Mouse (Mus musculus): Measurements from ENCODE around the gene E330014E10Rik. TPM values are rescaled to one million over a fixed set of nuclear protein-coding genes. Genes with fewer than 3 reads are reported as not detected.
A peak's percentile ranks its signal among the peaks of the same experiment; 100 is the strongest.
"Not testable (repeated sequence)": the region's sequence is repeated elsewhere in the genome, so short reads cannot be mapped to it uniquely, and the experiment has no call there.

E330014E10Rik gene
- polyA plus RNA-seq (2015; fragmentation: Nextera tagmentation; extraction: Ambion mirVana): not detected in 2 replicates

GRCm38 (mm10) chr5:95775690-95776089, at the start of gene E330014E10Rik:
TSS of gene E330014E10Rik (plus strand) at chr5:95775990.
- H3K4me3 ChIP-seq (replicated peaks); H3K27ac ChIP-seq; H3K4me1 ChIP-seq (replicated peaks); H3K9me3 ChIP-seq; H3K9ac ChIP-seq; H3K4me2 ChIP-seq (replicated peaks); ATAC-seq; H3K27me3 ChIP-seq (replicated peaks); H3K36me3 ChIP-seq: not testable (repeated sequence)
- WGBS: no CpG with 5 or more reads among the region's 2 CpGs

GRCm38 (mm10) chr5:95736073-95736472, 39.7 kb upstream of the E330014E10Rik start, which contains the start of gene Gm7978:
TSS of gene Gm7978 (minus strand) at chr5:95736173.
- not testable (repeated sequence) for H3K36me3 ChIP-seq; H3K27me3 ChIP-seq (replicated peaks); ATAC-seq; H3K4me1 ChIP-seq (replicated peaks); H3K4me2 ChIP-seq (replicated peaks); H3K27ac ChIP-seq; H3K9me3 ChIP-seq; H3K9ac ChIP-seq; H3K4me3 ChIP-seq (replicated peaks)
- no CpG with 5 or more reads among the region's 1 CpGs for WGBS

- H3K27me3 ChIP-seq (replicated peaks); H3K4me2 ChIP-seq (replicated peaks); H3K36me3 ChIP-seq; H3K4me3 ChIP-seq (replicated peaks); H3K27ac ChIP-seq; H3K9ac ChIP-seq; ATAC-seq; H3K4me1 ChIP-seq (replicated peaks); H3K9me3 ChIP-seq: not testable (repeated sequence)
- WGBS: no CpG with 5 or more reads among the region's 3 CpGs
These were observed 34.1 kb upstream of the E330014E10Rik start, which contains the start of gene Gm7982 for GRCm38 (mm10) chr5:95741714-95742113. TSS of gene Gm7982 (plus strand) at chr5:95742014.

DNA sequence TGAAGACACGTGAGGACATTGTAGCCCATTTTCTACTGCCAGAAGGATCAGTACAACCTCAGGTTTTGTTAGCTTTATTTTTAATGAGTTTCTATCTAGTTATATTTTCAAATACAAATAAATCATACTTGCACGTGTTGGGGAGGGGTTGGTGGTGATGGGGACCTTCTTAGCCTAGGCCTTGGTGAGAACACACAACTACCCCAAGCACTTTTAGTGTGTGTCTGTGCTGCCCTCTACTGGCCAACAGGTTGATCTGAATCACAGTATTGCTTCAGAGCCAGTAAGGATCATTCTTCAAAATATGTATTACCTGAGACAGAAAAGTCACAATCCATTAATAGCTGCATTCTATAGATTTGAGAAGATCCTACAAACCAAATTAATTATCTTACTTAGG, 35.1 kb downstream of the E330014E10Rik start:
- H3K36me3 ChIP-seq; ATAC-seq; H3K4me3 ChIP-seq (replicated peaks); H3K27me3 ChIP-seq (replicated peaks); H3K4me1 ChIP-seq (replicated peaks); H3K4me2 ChIP-seq (replicated peaks); H3K27ac ChIP-seq; H3K9me3 ChIP-seq; H3K9ac ChIP-seq: not testable (repeated sequence)
- 54% methylated on average over 2 of the region's 2 CpGs for WGBS

DNA sequence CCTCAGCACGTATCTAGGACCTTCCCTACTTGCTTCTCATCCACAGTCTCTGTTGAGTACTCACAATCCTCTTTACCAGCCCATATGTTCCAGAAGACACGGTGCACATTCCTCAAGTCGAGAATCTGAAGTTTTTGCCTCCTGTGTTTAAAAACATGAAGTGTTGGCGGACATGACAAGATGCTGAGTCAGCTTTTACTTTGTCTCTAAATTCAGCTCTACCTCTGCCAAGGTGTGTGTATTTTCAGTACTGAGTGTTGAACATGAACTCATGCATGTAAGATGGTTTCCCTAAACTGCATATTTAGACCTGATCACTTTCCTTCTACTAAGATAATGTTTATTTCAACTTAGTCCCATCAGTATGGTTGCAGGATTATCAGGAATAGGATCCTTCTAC, 60.8 kb downstream of the E330014E10Rik start:
- Histone ChIP-seq H3K36me3 (no peaks in the 10 kb centered on the region), H3K4me2 (replicated peaks) (no peak overlapping the region), H3K27ac (no peak overlapping the region), H3K27me3 (replicated peaks) (no peaks in the 10 kb centered on the region), H3K4me1 (replicated peaks) (no peaks in the 10 kb centered on the region), H3K9me3 (no peaks in the 10 kb centered on the region), H3K4me3 (replicated peaks) (no peak overlapping the region), H3K9ac (no peak overlapping the region)
- 66% methylated on average over 4 of the region's 4 CpGs for WGBS
- no peak for ATAC-seq

- Histone ChIP-seq H3K27me3 (replicated peaks) (no peaks in the 10 kb centered on the region), H3K4me2 (replicated peaks) (no peak overlapping the region), H3K4me3 (replicated peaks) (no peak overlapping the region), H3K36me3 (no peaks in the 10 kb centered on the region), H3K9me3 (no peaks in the 10 kb centered on the region), H3K4me1 (replicated peaks) (no peaks in the 10 kb centered on the region), H3K27ac (no peak overlapping the region), H3K9ac (no peak overlapping the region)
- WGBS: 75% methylated on average over 3 of the region's 3 CpGs
- peak; percentile 65 for ATAC-seq
These were observed 78.2 kb downstream of the E330014E10Rik start for GRCm38 (mm10) chr5:95854030-95854429.

Other genes with a start within 250 kb of the E330014E10Rik start
- gene Gm7971, start 181.1 kb upstream of the E330014E10Rik start, polyA plus RNA-seq (2015; fragmentation: Nextera tagmentation; extraction: Ambion mirVana): not detected in 2 replicates
- gene Gm7978, start 39.8 kb upstream of the E330014E10Rik start, polyA plus RNA-seq (2015; fragmentation: Nextera tagmentation; extraction: Ambion mirVana): not detected in 2 replicates
- gene Gm7982, start 34.0 kb upstream of the E330014E10Rik start, polyA plus RNA-seq (2015; fragmentation: Nextera tagmentation; extraction: Ambion mirVana): not detected in 2 replicates
- 51.5 and 60.8 TPM in 2 replicates for gene Cxcl13, start 181.0 kb downstream of the E330014E10Rik start, polyA plus RNA-seq (2015; fragmentation: Nextera tagmentation; extraction: Ambion mirVana)

Measured in intestine, embryonic 15.5 days (tissue).